Mouse (Mus musculus): ENCODE data around the gene Psmd5. TPM values are rescaled to one million over a fixed set of nuclear protein-coding genes. Genes with fewer than 3 reads are reported as not detected.
"Not testable (repeated sequence)": the region's sequence is repeated elsewhere in the genome, so short reads cannot be mapped to it uniquely, and the experiment has no call there.

Psmd5 gene
- polyA plus RNA-seq, 1 experiment from 2014 or later = 99.5 TPM

- H3K4me1 ChIP-seq = no peaks in the 10 kb centered on the region
- no peaks in the 10 kb centered on the region for H3K27me3 ChIP-seq
- peaks cover 43% of the 10 kb centered on the region for H3K36me3 ChIP-seq
- H3K9ac ChIP-seq = no peak overlapping the region
- no peaks in the 10 kb centered on the region for H3K9me3 ChIP-seq
- no peak overlapping the region for H3K4me3 ChIP-seq
- WGBS = 95% methylated on average over 2 of the region's 2 CpGs
- ATAC-seq (ENCODE audit: insufficient number of reproducible peaks, insufficient read depth, low FRiP score, low TSS enrichment) = no peak
- no peak overlapping the region for H3K4me2 ChIP-seq (replicated peaks)
- H3K27ac ChIP-seq = no peak overlapping the region
Measured at GRCm38 (mm10) chr2:34818492-34818891, 56.3 kb downstream of the Psmd5 start.

GRCm38 (mm10) chr2:34815893-34816292, 58.9 kb downstream of the Psmd5 start:
- ATAC-seq (ENCODE audit: insufficient number of reproducible peaks, insufficient read depth, low FRiP score, low TSS enrichment); H3K9me3 ChIP-seq; H3K4me1 ChIP-seq; H3K9ac ChIP-seq; H3K4me2 ChIP-seq (replicated peaks); H3K27ac ChIP-seq; H3K4me3 ChIP-seq; H3K27me3 ChIP-seq: not testable (repeated sequence)
- H3K36me3 ChIP-seq = peaks cover 51% of the 10 kb centered on the region
- 96% methylated on average over 2 of the region's 2 CpGs for WGBS

DNA sequence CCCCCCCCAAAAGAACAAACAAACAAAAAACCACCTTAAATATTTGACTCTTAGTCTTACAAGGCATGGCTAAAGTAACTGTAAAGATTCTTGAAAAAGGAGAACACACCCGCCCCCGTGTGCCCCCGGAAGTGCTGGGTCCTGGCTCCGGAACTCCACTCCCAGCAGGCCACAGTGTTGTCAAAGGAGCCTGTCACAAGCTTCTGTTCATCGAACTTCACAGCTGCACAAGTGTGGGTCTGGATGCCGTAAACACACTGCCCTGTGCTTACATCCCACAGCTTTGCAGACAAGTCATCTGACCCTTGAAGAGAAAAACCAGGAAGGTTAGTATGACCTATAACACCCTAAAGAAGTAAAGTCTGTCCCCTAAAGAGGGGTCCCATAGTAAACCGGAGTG, 62.1 kb downstream of the Psmd5 start:
- WGBS = 88% methylated on average over 7 of the region's 7 CpGs
- Histone ChIP-seq H3K27me3 (no peaks in the 10 kb centered on the region), H3K9me3 (no peaks in the 10 kb centered on the region), H3K4me3 (no peak overlapping the region), H3K27ac (no peak overlapping the region), H3K4me1 (no peaks in the 10 kb centered on the region), H3K9ac (no peak overlapping the region), H3K36me3 (peaks cover 47% of the 10 kb centered on the region), H3K4me2 (replicated peaks) (no peak overlapping the region)
- no peak for ATAC-seq (ENCODE audit: insufficient number of reproducible peaks, insufficient read depth, low FRiP score, low TSS enrichment)

DNA sequence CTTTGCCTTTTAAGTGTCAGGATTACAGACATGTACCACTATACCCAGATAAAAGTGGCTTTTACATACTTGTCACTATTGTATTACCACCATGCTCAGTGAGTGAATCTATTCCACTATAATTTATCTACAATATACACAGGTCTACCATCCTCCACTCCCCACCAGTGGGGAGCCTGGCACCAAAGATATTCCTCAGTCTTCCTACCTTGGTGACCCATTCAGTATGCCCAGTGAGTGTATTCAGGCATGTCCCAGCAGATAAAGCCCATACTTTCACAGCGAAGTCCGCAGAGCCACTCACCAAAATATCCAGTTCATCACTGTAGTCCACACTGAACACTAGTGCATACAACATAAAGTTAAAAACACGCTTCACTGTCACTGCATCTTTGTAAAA, 64.0 kb downstream of the Psmd5 start:
- Histone ChIP-seq H3K9me3 (no peaks in the 10 kb centered on the region), H3K36me3 (peaks cover 52% of the 10 kb centered on the region), H3K9ac (no peak overlapping the region), H3K4me1 (no peaks in the 10 kb centered on the region), H3K27me3 (no peaks in the 10 kb centered on the region), H3K4me2 (replicated peaks) (no peak overlapping the region), H3K27ac (no peak overlapping the region), H3K4me3 (no peak overlapping the region)
- WGBS = 94% methylated on average over 3 of the region's 3 CpGs
- ATAC-seq (ENCODE audit: insufficient number of reproducible peaks, insufficient read depth, low FRiP score, low TSS enrichment) = no peak

GRCm38 (mm10) chr2:34809568-34809967, 65.2 kb downstream of the Psmd5 start:
- 85% methylated on average over 1 of the region's 1 CpGs for WGBS
- H3K4me1 ChIP-seq = no peaks in the 10 kb centered on the region
- no peak overlapping the region for H3K4me2 ChIP-seq (replicated peaks)
- H3K4me3 ChIP-seq = no peak overlapping the region
- no peak for ATAC-seq (ENCODE audit: insufficient number of reproducible peaks, insufficient read depth, low FRiP score, low TSS enrichment)
- H3K9me3 ChIP-seq = no peaks in the 10 kb centered on the region
- no peaks in the 10 kb centered on the region for H3K27me3 ChIP-seq
- H3K36me3 ChIP-seq = peaks cover 48% of the 10 kb centered on the region
- H3K27ac ChIP-seq = no peak overlapping the region
- no peak overlapping the region for H3K9ac ChIP-seq

GRCm38 (mm10) chr2:34808057-34808456, 66.7 kb downstream of the Psmd5 start:
- Histone ChIP-seq H3K36me3 (peaks cover 36% of the 10 kb centered on the region), H3K9ac (no peak overlapping the region)
- WGBS = 87% methylated on average over 2 of the region's 2 CpGs

DNA sequence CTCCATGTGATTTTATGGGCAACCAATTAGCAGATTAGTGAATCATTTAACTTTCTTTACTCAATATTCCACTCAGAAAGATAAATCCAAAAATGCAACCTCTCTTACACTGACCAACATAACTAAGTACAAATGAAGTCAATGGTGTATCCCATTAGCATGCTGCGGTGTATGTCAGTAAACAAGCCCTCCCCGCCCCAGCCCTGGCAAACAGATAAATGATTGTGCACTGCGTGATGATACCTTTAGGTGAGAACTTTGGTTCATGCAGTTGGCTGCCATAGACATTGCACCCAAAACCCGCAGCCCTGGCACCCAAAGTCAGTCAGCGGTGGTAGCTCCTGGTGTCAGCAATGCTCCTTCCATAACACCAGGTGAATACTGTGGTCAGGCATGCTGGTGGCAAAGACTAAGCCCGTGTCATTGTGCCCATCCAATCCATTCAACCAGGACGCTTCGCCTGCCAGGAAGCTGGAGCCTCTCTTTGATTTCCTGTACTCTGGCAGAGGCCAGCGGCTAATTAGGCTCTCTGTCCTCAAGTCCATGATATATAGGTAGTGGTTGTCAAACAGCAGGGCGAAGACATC, 69.3 kb downstream of the Psmd5 start:
- H3K4me2 ChIP-seq (replicated peaks) = no peak overlapping the region
- 92% methylated on average over 10 of the region's 10 CpGs for whole genome bisulfite sequencing
- no peak overlapping the region for H3K27ac ChIP-seq
- H3K27me3 ChIP-seq = no peaks in the 10 kb centered on the region
- no peaks in the 10 kb centered on the region for H3K9me3 ChIP-seq
- H3K9ac ChIP-seq = no peak overlapping the region
- peaks cover 11% of the 10 kb centered on the region for H3K4me1 ChIP-seq
- no peak overlapping the region for H3K4me3 ChIP-seq
- peaks cover 22% of the 10 kb centered on the region for H3K36me3 ChIP-seq
- ATAC-seq (ENCODE audit: insufficient number of reproducible peaks, insufficient read depth, low FRiP score, low TSS enrichment) = no peak

More at GRCm38 (mm10) chr2:34808057-34808456, 66.7 kb downstream of the Psmd5 start:
- Histone ChIP-seq H3K27me3 (no peaks in the 10 kb centered on the region), H3K4me2 (replicated peaks) (no peak overlapping the region), H3K9me3 (no peaks in the 10 kb centered on the region), H3K27ac (no peak overlapping the region), H3K4me3 (no peak overlapping the region), H3K4me1 (peaks cover 11% of the 10 kb centered on the region)
- ATAC-seq (ENCODE audit: insufficient number of reproducible peaks, insufficient read depth, low FRiP score, low TSS enrichment) = no peak

GRCm38 (mm10) chr2:34804815-34805214, 70.0 kb downstream of the Psmd5 start:
- peaks cover 11% of the 10 kb centered on the region for H3K4me1 ChIP-seq
- peaks cover 21% of the 10 kb centered on the region for H3K36me3 ChIP-seq
- 85% methylated on average over 1 of the region's 1 CpGs for WGBS
- H3K27ac ChIP-seq = no peak overlapping the region
- H3K27me3 ChIP-seq = no peaks in the 10 kb centered on the region
- ATAC-seq (ENCODE audit: insufficient number of reproducible peaks, insufficient read depth, low FRiP score, low TSS enrichment) = no peak
- H3K9ac ChIP-seq = no peak overlapping the region
- H3K4me2 ChIP-seq (replicated peaks) = no peak overlapping the region
- H3K4me3 ChIP-seq = no peak overlapping the region
- H3K9me3 ChIP-seq = no peaks in the 10 kb centered on the region

- H3K4me1 ChIP-seq = peaks cover 12% of the 10 kb centered on the region
- no peak overlapping the region for H3K9ac ChIP-seq
- no peak overlapping the region for H3K27ac ChIP-seq
- 94% methylated on average over 2 of the region's 2 CpGs for WGBS
- ATAC-seq (ENCODE audit: insufficient number of reproducible peaks, insufficient read depth, low FRiP score, low TSS enrichment) = no peak
- peaks cover 21% of the 10 kb centered on the region for H3K36me3 ChIP-seq
- H3K4me3 ChIP-seq = no peak overlapping the region
- no peaks in the 10 kb centered on the region for H3K27me3 ChIP-seq
- H3K9me3 ChIP-seq = no peaks in the 10 kb centered on the region
- H3K4me2 ChIP-seq (replicated peaks) = no peak overlapping the region
Measured at GRCm38 (mm10) chr2:34804172-34804571, 70.6 kb downstream of the Psmd5 start.

- Histone ChIP-seq H3K36me3 (peaks cover 18% of the 10 kb centered on the region), H3K9me3 (no peaks in the 10 kb centered on the region), H3K4me1 (peaks cover 15% of the 10 kb centered on the region), H3K9ac (no peak overlapping the region), H3K27ac (no peak overlapping the region), H3K27me3 (no peaks in the 10 kb centered on the region), H3K4me3 (0 out of 2 replicates have a peak overlapping the region, but pooled peaks have one; percentile 9), H3K4me2 (replicated peaks) (peak overlapping the region; percentile 48)
- 69% methylated on average over 3 of the region's 3 CpGs for WGBS
- no peak for ATAC-seq (ENCODE audit: insufficient number of reproducible peaks, insufficient read depth, low FRiP score, low TSS enrichment)
Measured at GRCm38 (mm10) chr2:34803746-34804145, 71.0 kb downstream of the Psmd5 start.

DNA sequence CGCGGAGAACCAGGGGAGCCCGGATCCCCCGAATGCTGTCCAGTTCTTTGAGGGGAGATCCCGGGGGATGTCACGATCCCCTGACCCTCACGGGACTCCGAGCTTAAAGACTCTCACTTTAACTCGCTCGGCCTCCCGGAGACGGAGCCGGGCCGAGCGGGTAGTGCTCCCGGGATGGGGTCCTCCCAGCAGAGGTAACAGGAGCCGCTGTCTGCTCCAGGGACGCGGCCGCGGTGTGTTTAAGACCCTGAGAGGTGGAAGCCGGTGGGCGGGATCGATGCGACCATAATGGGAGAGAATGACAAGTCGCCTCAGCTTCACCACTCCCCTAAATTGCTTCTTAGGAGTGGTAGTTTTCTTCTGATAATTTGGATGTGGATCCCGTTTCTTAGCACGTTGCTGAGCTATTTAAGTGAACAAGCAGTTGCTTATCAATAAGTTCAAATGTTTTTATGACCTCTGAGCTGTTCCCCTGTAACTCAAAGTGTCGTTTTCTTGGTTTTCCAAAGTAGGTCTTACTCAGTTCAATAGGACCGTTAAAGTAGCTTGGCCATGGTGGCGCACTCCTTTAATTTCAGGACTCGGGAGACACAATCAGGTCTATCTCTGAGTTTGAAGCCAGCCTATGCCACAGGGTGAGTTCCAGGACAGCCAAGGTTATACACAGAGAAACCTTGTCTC, 72.1 kb downstream of the Psmd5 start:
- H3K9me3 ChIP-seq, H3K27me3 ChIP-seq: not testable (repeated sequence)
- H3K27ac ChIP-seq = peak overlapping the region; percentile 88
- peaks cover 14% of the 10 kb centered on the region; the same call in 1 of the 2 replicates for H3K36me3 ChIP-seq
- peaks cover 15% of the 10 kb centered on the region for H3K4me1 ChIP-seq
- under 1% methylated on average over 32 of the region's 32 CpGs for WGBS
- peak overlapping the region; percentile 78 for H3K4me2 ChIP-seq (replicated peaks)
- peak overlapping the region; percentile 80 for H3K9ac ChIP-seq
- H3K4me3 ChIP-seq = peak overlapping the region; percentile 65
- ATAC-seq (ENCODE audit: insufficient number of reproducible peaks, insufficient read depth, low FRiP score, low TSS enrichment) = peak; percentile 23; the same call in 1 of the 2 replicates

Measured in embryonic facial prominence, embryonic 12.5 days (tissue).